Mouse (Mus musculus) left cerebral cortex, adult 11 months (tissue): Measurements from ENCODE around the gene Ltbp2.

Experiments used
- DNase-seq: peaks from one replicate; pipeline ENCODE4 v3.0.0; 2022; ENCODE audit warnings: low spot score

The Ltbp2 gene

DNA sequence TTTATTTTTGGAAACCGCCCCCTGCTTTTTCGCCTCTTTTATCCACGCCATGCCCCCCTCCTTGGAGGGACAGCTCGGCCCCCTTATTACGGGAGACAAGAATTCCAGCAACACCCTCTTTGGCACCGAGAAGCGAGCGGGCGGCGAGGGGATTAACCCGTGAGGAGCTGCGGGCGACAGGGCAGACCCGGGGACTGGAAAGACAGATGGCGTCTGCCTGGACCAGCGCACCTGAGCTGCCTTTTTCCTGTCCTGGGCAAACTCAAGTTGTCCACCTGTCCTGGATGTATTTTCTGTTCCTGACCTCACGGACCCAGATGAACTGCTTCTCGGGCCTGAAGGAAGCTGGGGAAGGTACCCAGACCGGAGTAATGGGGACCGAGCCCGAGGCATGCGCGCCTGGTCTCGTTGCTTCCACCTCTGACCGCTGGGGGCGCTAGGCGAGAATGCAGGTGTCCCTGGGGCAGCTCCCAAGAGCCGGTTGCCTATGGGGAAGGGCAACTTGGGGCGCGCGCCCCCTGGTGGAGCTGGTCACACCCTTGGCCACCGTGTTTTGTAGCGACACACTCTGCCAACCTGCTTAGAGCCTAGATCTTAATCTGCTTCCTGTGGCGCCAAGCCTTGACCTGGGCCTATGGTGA lies at the start of gene Ltbp2:
TSS of gene Ltbp2 (minus strand) at position 52 of the 641 bp plus-strand sequence.
- DNase-seq, result peak; percentile 25

GRCm38 (mm10) chr12:84924324-84924723 lies 48.0 kb upstream of the Ltbp2 start:
- DNase-seq, result no peak

GRCm38 (mm10) chr12:84921881-84922419 lies 45.6 kb upstream of the Ltbp2 start:
- no peak for DNase-seq

GRCm38 (mm10) chr12:84918809-84919208 lies 42.5 kb upstream of the Ltbp2 start:
- DNase-seq, result no peak

DNA sequence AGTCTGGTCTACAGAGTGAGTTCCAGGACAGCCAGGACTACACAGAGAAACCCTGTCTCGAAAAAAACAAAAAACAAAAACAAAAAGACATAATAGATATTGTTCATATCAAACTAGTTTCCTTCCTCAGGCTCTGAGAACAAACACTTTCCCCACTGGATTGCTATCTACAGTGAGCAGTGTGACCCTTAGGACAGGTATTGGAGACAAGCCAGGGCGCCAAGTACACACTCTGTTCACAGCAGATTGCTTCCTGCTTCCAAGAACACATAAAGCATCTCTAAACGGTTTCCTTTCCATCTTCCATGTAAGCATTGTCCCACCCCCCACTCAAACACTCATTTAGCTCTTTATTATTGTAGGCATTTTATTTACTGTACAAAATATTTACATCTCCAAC lies 41.5 kb upstream of the Ltbp2 start:
- DNase-seq, result no peak

- no peak for DNase-seq
Measured at GRCm38 (mm10) chr12:84914959-84915358, 38.6 kb upstream of the Ltbp2 start.

GRCm38 (mm10) chr12:84912652-84913104 lies 36.3 kb upstream of the Ltbp2 start:
- no peak for DNase-seq

GRCm38 (mm10) chr12:84911640-84912039 lies 35.3 kb upstream of the Ltbp2 start:
- DNase-seq, result no peak

- no peak for DNase-seq
Measured at GRCm38 (mm10) chr12:84910066-84910465, 33.7 kb upstream of the Ltbp2 start.

DNA sequence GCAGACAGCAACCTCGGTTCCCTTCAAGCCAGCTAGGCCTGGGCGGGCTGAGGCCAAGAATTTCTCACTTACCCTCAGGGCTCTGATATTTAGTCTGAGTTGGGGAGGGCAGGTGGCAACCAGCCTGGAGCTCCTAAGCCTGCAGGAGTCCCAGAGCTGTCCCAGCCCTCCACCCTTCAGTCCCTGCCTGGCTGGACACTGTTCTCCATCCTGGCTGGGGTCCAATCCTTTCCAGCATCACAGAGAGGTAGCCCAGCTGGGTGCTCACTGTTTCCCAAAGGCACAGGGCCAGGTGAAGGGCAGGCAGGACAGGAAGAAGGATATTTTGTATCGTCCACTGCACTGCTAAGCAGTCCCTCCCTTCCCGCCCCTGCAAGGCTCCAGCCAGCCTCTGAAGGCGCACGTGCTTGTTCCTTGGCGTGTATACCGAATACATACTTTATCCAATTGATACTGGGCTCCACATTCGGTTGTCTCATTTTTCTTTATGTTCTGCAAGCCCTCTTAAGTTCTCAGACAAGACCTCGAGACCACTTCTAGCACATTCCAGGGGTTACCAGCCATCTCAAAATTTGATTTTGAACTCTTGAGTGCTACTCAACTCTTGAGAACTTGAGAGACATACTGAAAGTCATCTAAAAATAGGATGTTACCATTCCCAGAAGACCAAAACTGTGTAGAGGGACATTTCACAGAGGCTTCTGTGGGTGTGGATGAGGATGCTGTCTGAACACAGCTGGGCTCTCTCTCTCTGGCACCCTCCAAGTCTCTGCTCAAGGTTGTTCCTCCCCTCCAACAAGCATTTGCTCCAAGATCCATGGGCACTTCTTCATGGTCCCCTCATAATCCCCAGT lies 31.5 kb upstream of the Ltbp2 start:
- DNase-seq, result no peak

- no peak for DNase-seq
Measured at GRCm38 (mm10) chr12:84907024-84907626, 30.8 kb upstream of the Ltbp2 start.

- DNase-seq, result no peak
Measured at GRCm38 (mm10) chr12:84904399-84904798, 28.1 kb upstream of the Ltbp2 start.

GRCm38 (mm10) chr12:84900317-84900716 lies 24.0 kb upstream of the Ltbp2 start:
- no peak for DNase-seq

- DNase-seq, result no peak
Measured at GRCm38 (mm10) chr12:84897322-84897721, 21.0 kb upstream of the Ltbp2 start.

DNA sequence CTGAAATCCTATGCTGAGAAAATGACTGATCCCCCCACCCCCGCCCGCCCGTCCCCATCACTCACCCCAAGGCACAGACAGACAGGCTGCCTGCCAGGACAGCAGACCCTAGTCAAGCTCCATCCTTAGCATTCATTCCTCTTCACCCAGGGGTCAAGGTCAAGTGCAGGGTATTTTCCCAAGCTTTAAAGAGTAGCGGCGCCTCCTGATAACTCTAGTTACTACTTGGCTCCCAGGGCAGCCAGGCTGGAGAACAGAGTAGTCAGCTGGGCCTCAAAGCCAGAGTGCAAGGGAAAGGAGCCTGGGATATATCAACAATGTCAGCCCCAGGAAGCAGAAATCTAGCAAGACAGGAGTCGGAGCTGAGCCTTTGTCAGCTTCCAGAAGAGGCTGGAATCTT lies 19.9 kb upstream of the Ltbp2 start:
- no peak for DNase-seq

GRCm38 (mm10) chr12:84893648-84894628 lies 17.6 kb upstream of the Ltbp2 start:
- DNase-seq, result no peak

- no peak for DNase-seq
Measured at GRCm38 (mm10) chr12:84890289-84890688, 14.0 kb upstream of the Ltbp2 start.

DNA sequence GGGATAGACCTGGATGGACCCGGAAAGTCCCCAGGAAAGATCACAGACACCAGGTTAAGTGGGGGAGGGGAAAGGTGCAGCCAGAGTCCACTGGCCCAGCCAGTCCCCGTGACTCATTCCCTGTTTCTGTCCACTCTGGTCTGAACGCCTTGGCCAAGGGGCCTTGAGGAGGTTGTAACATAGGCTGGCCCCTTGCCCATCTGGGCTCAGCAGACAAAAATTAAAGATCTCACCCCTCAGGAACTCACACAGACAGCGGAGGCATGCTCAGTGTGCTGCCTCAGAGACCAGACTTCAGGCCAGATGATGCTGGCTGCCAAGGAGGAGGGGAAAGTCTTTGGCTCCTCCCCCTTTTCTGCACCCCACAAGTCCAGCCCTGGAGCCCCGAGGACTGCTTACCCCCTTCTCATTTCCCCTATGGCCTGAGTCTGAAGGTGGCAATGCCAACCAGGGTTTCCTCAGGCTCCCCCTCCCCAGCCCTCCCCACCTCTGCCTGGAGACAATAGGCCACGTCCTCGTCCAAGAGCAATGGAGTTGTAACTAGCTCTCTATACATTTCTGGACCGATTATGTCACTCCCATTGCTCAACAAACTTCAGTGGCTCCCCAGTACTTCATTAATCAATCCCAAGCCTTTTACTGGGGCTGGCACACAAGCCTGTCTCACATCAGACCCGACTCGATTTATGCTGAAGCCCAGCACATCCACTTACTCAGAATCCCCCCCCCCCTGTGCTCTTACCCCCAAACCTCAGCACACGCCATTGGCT lies 9.0 kb upstream of the Ltbp2 start:
- DNase-seq, result no peak

DNA sequence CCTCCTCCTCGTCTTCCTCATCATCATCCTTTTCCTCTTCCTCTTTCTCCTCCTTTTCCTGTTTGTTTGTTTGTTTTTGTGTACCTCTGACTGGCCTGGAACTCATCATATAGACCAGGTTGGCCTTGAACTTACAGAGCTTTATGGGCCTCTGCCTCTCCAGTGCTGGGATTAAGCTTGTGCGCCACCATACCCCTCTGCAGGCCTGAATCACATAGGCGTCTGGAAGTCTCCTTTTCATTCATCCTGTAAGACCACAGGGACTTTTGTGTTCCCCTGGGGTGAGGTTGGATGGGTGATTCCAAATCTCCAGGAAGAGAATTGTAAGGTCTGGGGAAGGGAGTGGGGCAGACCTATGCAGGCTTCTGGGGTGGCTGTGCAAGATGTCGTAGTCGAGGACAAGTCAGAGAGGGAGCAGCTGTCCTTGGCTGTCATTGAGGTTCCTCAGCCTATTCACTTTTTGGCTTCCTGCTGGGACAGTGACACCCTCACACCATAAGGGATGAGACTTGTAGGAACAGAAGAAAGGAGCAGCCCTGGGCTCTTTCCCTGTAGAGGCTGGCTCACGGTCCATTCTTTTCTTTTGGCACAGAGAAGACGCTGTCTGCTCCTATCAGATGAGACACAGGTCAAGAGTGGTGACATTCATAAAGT lies 8.2 kb upstream of the Ltbp2 start:
- no peak for DNase-seq

- DNase-seq, result no peak
Measured at GRCm38 (mm10) chr12:84882796-84883195, 6.5 kb upstream of the Ltbp2 start.
